Mouse (Mus musculus): ENCODE results near the gene Nim1k. TPM values are rescaled to one million over a fixed set of nuclear protein-coding genes. Genes with fewer than 3 reads are reported as not detected.

The Nim1k gene
- total RNA-seq, 1 experiment from 2014 or later, result 3.0 TPM

DNA sequence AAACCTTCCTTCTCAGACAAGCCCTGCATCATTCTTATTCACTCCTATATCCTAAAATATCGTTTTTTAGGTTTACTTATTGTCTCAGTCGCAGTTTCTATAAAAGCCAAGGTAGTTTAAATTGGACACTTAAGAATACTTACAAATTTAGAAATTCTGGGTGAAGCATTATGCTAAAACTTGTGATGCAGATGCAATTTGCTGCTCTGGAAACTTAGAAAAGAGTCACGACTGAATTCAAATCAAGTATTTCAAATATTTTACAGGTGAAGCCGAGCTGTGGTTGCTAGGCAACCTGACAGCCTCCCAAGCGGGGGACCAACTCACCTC is 66.0 kb downstream of the Nim1k start:
- DNase-seq, result no peak

DNA sequence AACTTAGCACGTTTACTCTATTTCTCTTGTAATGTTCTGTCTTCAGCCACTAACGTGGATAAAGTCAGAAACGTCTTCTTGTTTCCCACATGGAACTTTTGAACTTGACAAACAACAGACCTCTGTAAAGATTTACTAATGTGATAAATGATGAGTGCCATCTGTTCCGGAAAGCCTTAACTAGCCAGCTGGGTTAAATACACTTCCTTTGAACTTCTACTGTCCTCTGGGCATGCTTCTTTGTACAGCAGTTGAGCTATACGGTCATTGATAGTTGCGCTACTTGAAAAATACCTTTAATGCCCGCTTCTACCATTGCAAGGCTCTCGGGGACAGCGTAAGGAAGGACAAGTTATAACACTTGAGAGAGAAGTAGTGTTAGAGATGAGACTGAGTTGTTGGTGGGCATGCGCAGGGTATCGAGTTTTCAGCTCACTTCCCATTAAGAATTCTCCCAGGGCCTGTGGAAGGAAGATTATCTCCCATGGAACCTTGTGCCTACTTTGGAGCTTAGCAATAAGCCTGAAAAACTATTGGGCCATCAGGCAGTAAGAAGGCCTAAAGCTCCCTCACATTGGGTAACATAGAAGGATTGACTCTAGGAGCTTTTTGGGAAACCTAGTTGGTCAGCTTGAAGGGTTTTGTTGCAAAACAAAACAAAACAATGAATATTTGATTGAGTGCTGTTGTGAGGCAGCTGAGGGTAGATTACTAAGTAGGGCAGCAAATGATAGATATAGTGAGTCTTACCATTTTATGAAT is 71.1 kb downstream of the Nim1k start:
- DNase-seq, result no peak

DNA sequence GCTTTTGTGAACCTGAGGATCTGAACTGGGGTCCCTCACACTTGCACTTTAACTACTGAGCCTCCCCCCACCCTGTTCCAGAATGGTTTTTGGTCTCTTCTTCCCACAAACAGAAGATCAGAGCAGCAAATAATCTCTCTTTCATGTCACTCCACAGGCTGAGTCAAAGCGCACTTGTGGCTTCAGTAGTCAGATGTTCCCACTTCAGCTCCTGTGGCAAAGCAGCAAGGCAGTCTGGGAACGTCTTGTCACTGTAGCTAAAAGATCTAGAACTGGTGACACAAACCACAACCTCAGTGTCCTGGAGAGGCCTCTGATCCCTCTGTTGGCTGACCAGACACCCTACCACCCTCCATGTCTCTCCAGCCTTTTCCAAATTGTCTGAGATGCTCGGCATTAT is 74.5 kb downstream of the Nim1k start:
- DNase-seq, result no peak

DNA sequence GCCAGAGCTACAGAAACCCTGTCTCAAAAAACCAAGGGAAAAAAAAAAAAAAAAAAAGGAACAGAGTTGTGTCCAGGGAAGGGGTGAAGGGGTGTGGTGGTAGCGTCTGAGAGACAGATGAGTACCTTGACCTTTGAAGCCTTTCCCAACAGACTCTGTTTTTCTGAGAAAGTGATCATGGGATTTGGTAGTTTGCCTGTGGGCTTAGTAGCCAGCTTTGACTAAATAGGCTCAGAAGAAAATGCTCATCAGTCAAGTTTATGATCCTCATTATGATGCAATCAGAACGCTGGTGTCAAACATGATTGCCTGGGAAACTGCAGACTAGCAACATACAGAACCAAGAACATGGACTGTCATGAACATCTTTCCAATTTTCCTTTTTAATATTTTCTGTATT is 76.0 kb downstream of the Nim1k start:
- DNase-seq, result no peak

DNA sequence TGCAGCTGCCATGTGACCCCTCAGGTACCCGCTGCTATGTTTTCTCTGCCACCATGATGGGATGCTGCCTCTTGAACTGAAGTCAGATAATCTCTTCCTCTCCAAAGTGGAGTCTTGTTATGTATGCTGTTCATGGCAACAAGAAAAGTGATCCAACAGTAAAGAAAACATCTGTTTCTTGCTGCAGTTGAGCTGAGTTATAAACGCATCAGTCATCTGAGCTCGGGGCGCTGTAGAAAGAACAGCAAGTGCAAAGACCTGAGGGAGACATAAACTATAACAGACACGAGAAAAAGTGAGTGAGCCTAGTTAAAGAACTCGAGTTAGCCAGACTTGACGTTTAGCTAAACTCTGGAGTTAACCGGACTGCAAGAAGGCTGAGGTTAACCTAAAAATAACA is 76.9 kb downstream of the Nim1k start:
- no peak for DNase-seq

GRCm38 (mm10) chr13:119661420-119661819 is 94.3 kb downstream of the Nim1k start:
- DNase-seq, result peak; percentile 28

Other genes with a start within 250 kb of the Nim1k start
- 0.34 and 0.78 TPM in 2 replicates for gene Ccl28, start 132.1 kb downstream of the Nim1k start, total RNA-seq (2021)
- 221 and 312 TPM in 2 replicates for gene Hmgcs1, start 65.5 kb downstream of the Nim1k start, total RNA-seq (2021)
- 39.4 and 39.8 TPM in 2 replicates for gene Zfp131, start 35.0 kb upstream of the Nim1k start, total RNA-seq (2021)
- gene AF067063, start 74.3 kb upstream of the Nim1k start, total RNA-seq (2021), result not detected in 2 replicates
- not detected in 2 replicates for gene D13Ertd608e, start 80.1 kb upstream of the Nim1k start, total RNA-seq (2021)
- gene Tcstv1, start 138.9 kb upstream of the Nim1k start, total RNA-seq (2021), result not detected in 2 replicates
- gene Gm21761, start 173.4 kb upstream of the Nim1k start, total RNA-seq (2021), result not detected in 2 replicates
- gene B020031M17Rik, start 194.9 kb upstream of the Nim1k start, total RNA-seq (2021), result not detected in 2 replicates